Mouse (Mus musculus): ENCODE results near the gene Pik3r2.

Gene Pik3r2

DNA sequence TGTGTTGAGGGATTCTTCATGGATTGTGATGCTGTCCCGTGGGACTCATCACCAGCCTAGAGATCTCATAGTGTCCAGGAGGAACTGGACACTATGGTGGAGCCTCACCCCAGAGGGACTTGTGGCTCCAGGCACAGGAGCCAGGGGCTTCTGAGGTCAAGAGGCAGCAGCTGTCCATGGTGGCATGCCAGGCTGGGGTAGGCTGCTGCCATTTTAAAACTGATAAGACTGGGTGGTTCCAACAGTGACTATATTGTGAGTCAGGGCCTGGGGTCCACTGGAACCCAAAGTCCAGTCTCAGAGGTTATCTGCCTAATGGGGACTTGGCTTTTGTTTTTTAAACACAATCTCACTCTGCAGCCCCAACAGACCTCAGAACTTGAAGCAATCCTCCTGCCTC lies 25.3 kb upstream of the Pik3r2 start:
- no peak for DNase-seq (ENCODE audit: extremely low read depth, low read depth)

DNA sequence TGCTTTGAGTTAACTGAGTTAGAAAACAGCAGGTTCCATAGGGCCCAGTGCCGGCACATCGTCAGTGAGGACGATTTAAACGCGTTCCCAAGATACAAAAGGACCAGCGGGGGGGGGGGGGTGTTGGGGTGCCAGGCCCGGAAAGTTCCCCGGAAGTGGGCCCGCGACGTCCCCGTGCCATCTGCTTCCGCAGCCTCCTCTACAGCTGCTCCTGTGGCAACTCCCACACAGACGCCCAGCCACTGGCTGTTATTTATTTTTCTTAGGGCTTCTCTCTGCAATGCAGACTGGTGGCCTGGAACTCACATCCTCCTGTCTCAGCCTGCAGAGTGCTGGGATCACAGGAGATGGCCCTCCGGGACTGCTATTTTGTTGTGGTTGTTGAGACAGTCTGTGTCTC lies 24.6 kb upstream of the Pik3r2 start:
- no peak for DNase-seq (ENCODE audit: extremely low read depth, low read depth)

DNA sequence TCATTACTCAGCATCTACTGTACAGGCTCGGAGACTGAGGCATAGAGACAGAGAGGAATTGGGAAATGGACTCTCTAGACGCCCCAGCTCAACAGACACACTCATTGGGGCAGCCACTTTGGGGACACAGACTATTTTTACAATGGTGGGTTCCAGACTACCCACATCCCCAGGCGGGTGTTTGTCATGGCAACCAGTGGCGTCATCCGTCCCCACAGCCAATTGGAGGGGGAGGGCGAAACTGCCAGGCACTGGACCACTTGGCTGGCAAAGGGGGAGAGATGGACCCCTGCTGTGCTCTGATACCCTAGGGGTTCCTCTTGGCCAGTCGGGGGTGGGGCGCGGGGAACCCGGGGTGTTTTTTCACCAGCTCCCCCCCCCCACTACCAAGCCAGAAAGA lies 24.1 kb upstream of the Pik3r2 start:
- no peak for DNase-seq (ENCODE audit: extremely low read depth, low read depth)

DNA sequence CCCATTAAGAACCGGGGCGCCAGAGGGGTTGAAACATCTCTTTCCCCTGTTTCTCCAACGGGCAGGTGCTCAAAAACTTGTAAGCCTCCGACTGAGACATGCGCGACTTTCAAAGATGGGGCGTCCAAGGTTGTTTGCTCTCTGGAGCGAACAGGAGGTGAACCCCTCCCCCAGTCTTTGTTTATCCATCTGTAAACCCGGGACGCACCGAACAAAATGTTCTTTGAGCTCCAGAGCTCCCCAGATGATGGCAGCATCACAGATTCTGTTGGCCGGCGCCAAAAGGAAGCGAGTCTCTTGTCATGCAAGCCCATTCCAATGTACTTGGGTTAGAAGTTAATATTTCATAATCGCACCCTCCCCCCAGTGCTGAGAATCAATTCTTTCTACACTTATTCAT lies 21.8 kb upstream of the Pik3r2 start:
- DNase-seq (ENCODE audit: extremely low read depth, low read depth), result no peak

DNA sequence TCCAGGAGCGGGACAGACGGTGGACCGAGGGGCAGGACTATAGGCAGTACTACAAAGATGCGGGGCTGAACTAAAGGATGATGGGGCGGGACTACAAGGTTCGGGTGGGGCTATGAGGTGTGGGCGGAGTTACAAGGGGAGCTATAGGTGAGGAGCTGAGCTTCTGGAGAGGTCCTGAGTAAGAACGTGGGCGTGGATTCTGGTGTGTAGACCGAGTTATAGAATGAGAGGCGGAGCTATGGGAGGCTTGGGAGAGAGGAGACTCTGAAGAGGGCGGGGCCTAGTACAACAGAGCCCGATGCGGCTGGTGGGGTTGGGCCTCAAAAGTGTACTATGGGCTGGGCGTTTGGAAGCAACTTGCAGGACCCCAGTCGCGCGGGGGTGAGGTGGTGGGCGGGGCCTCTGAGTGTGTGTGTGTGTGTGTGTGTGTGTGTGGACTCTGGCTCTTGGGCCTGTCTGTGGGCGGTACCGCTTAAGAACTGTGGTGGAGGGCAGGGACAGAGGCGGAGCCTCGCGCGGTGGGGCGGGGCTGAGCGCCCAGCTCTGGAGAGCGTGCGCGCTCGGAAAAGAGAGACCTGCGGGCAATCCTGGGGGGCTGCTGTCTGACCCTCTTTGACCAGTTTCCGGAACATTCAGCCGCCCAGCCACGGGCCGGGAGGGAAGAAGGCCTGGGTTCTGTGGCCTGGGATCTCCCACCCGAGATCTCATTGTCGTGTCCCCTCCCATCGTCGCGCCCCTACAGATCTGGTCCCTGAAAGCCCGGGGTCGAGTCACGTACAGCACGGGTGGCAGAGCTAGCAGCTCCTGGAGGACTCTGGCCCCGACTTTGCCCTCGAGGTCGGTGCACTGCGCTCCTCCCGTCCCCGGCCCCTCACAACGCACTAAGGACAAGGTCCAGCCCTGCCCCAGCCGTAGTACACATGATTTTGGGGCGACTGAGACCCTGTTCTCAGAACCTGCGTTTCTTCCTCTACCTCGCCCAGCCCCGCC lies 20.9 kb upstream of the Pik3r2 start:
- peak; percentile 94 for DNase-seq (ENCODE audit: extremely low read depth, low read depth)

DNA sequence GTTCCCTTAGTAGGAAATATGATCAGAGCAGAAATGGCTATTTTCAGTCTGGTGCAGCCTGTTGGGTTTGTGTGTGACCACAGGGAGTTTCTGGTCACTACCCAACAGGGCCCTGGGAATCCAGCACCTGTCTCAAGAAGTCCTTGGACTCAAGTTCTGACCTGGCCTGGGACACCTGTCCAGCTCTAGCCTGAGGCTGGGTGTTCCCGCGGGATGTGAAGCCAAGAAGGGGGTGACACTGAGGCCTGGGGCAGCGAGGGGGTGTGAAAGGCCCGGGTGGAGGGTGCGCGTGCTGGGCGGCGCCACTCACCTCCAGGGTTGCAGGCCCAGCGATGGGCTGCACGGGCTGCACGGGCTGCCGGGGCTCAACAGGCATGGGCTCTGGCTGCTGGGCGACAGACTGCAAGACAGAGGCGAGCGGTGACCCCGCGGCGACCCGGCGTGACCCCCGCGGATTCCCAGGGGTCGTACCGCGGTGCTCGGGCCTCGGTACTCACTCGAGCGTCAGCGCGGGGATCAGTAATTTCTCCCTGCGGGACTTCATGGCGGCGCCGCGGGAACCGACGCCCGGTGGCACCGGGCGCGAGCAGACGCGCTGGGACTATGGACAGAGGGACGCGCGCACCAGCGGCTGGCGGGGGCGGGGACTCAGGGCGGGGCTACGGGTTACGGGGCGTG lies 20.0 kb upstream of the Pik3r2 start:
- DNase-seq (ENCODE audit: extremely low read depth, low read depth), result no peak

DNA sequence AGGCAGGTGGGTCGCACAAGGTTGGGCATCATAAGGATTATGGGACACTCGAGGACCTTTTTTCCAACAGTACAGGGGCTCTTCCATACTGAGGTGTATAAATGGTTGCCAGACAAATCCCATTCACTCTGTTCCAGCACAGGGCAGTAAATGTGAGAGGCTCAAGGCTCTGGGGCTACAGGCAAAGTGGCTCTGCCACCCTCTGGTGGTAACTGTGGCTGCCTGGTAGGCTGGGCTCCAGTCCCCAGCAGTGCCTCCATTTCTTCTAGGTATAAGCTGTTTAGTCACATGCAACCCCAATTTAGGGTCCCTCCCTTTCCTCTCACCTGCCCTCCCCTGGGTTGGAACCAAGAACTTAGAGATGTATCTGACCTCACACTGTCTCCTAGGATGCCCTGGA lies 18.9 kb upstream of the Pik3r2 start:
- DNase-seq (ENCODE audit: extremely low read depth, low read depth), result no peak

DNA sequence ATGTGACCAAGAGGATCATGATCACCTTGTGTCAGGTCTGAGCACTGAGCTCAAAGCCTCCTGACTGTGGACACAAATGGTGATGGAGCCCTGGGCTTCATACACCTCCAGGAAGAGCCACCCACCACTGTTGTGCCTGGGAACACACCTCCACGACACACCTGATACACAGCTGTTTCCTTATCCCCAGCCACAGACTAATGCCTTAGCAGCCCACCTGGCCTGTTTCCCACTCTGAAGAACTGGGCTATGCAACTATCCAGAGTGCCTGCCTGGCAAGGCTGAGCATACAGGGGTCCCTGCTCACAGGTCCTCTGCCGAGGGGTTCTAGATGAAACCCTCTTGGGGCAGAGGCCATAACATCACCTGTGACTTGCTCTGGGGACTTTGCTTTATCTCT lies 17.7 kb upstream of the Pik3r2 start:
- DNase-seq (ENCODE audit: extremely low read depth, low read depth), result no peak

DNA sequence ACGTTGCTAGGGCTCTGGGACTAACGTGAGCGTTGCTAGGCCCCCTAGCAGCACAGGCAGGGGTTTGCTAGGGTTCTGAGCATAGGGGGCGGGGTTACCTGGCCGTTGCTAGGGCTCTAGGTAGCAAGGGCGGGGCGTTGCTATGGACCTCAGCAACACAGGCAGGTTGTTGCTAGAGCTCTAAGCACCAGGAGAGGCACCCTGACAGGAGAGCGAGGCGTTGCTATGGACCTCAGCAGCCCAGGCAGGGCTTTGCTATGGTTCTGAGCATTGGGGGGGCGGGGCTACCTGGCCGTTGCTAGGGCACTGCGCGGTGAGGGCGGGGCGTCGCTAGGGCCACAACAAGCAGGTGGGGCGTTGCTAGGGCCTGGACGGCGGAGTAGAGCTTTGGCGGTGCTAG lies 16.2 kb upstream of the Pik3r2 start:
- no peak for DNase-seq (ENCODE audit: extremely low read depth, low read depth)

DNA sequence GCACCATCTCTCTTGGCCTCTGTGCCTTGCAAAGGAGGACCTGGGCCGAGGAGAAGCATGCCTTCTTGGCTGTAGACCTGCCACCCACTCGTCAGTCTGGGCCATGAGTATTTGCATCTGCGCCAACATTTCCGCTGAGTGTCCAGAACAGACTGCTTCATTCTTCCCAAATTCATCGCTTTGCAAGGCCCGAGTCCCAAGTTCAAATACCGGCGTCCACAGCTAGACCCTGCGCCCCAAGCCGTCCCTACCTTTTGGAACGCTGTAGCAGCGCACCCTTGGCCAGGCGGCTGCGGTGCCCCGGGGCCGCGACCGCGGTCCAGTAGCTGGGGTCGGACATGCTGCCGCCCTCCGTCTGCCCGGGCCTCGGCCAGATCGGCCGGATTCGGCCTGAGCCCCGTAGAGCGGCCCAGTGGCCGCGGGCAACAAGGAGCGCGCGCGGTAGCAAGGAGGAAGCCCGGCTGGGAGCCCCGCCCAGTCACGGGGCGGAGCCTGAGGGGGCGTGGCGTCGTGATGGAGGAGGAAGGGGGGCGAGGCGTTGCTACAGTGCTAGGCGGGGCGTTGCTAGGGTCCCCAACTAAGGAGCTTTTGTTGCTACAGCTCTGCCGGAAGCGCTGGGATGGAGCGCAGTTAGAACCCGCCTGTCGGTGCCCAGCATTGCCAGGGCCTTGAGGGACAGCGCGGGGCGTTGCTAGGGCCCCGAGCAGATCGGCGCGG lies 15.6 kb upstream of the Pik3r2 start:
- peak; percentile 87 for DNase-seq (ENCODE audit: extremely low read depth, low read depth)

DNA sequence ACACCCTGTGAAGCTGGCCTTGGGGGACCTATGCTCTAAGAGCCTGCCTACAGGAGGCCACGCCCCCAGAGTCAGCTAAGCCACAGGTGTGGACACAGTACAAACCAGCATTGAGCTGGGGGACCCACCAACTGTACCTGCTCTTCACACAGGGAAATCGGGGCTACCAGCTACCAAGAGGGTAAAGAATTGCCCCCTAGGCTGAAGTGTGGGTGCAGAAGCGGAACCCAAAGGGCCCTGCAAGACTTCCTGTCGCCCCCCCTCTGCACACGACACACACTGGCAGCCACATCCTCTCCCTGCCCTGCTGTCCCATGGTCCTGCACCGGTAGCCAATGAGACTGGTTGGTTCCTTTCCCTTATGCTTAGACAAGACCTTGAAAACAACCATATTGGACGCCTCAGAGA lies 14.8 kb upstream of the Pik3r2 start:
- DNase-seq (ENCODE audit: extremely low read depth, low read depth), result peak; percentile 80

DNA sequence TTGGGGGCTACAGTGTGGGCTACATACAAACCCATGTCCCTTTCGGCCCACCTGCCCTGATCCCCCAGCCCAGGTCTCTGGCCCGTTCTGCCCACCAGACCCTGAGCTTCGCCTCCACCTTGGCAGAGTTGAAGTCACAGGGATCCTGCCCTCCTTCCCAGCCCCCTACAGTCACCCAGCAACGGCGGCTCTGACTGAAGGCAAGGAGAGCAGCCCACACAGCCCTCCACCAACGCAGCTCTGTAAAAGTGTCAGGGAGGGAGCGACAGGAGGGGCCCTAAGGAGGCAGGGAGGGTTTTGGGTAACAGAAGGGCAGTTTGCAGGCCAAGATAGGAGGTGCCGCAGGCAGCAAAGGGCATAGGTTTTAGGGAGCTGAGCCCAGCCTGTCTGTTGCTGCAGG lies 14.3 kb upstream of the Pik3r2 start:
- DNase-seq (ENCODE audit: extremely low read depth, low read depth), result no peak

DNA sequence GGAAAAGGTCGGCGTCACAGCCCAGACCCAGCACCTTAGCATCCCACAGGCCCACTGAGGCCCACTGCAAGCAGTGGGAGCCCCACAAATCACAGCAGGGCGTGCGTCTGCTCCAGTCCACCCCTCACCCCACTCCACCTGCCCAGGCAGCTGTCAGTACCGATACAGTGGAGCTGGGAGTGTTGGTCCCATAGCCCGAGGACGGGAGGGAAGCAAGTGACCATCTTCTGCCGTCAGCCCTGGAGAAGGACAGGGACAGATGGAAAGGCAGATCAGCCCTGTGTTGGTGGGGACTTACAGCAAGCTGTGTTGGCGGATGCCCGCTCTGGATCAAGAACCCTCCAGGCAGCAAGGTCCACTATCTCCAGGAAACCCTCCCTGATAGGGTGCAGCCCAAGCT lies 12.5 kb upstream of the Pik3r2 start:
- no peak for DNase-seq (ENCODE audit: extremely low read depth, low read depth)

DNA sequence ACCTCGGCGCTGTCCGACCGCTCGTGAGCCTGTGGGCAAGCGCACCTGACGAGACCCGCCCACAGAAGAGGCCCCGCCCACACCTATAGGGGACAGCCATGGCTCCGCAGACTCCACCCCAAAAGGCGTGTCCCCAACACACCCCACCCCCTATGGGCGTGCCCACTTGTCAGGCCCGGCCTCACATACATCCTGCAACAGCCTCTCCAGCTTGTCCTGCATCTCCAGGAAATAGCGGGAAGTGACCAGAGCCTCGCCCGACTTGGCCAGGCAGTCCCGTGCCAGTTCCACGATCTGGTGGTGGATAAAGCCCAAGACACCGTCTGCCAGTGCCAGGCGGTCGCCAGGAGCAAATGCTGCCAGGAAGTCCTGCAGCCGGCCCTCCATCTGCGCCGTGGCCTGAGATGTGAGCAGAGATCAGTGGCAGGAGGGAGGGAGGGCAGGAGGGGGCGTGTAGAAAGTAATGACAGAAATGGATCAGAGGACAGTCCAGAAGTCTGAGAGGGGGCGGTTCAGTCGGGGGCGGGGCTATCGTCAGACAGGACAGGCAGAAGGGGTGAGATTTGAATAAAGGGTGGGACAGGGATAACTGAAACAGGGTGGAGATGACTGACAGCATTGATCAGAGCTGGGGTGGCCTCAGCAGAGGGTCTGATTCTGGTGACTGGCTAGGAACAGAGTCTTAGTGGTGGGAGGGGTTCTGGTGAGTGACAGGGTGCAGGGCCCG lies 11.6 kb upstream of the Pik3r2 start:
- DNase-seq (ENCODE audit: extremely low read depth, low read depth), result no peak

DNA sequence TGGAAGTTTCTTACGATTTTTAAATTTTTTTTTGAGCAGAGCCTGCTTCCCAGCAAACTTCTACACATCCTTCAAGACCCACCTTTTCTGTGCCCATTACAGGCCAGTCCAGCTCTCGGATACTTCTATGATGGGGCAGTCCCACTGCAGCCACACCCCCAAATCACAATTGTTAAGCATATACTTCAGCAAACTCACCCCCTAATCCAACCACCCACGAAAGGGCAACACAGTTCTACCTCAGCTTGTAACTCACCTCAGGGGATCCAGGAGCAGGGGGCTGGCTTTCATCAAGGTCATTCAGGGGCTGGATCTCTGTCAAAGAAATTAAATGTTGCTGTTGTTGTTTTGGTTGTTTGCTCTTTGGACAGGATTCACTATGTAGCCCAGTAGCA lies 10.5 kb upstream of the Pik3r2 start:
- DNase-seq (ENCODE audit: extremely low read depth, low read depth), result no peak

DNA sequence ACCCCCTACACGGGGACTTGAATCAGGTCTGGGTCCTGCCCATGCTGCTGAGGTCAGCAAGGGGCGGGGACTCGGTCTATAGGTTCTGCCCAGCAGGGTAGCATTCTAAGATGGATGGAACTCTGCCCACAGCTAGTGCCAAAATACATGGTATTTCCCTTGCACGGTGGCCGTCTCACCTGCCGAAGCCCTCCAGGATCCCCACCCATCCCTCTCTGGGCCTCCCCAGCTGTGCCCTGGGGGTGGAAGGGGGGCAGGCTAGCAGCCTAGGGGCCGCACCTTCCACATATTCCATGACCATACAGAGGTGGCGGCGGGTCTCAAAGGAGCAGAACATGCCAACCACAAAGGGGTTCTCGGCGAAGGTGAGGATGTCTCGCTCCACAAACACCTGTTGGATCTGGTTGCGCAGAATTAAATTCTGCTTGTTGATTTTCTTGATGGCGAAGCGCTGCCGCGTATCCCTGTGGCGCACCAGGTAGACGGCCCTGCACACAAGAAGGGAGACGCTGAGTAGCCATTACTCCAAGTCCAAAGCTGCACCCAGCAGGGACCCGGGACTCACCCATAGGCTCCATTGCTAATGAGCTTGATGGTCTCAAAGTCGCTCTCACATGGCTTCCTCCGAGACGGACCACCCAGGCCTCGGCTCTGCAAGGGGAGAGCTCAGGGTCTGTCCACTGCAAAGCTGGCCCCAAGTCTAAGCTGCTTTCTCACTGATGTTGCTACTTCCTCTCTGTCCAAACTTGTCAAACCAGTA lies 10.0 kb upstream of the Pik3r2 start:
- DNase-seq (ENCODE audit: extremely low read depth, low read depth), result no peak

DNA sequence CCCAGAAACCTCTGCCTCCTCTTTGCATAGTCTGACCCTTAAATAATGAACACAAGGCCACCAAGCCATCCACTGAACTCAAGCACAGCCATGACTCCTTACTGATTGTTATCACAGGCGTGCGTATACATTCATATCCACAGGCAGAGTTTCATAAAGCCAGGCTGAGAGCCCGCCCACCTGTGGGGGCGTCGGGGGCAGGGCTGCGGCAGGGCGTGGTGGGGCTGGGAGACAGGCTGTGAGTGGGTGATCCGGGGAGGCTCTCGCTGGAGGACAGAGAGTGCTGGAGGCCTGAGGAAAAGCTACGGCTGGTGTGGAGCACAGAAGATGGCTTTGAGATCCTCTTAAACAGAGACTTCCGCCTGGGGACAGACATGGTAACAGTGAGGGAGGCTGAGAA lies 3.6 kb upstream of the Pik3r2 start:
- DNase-seq (ENCODE audit: extremely low read depth, low read depth), result no peak

DNA sequence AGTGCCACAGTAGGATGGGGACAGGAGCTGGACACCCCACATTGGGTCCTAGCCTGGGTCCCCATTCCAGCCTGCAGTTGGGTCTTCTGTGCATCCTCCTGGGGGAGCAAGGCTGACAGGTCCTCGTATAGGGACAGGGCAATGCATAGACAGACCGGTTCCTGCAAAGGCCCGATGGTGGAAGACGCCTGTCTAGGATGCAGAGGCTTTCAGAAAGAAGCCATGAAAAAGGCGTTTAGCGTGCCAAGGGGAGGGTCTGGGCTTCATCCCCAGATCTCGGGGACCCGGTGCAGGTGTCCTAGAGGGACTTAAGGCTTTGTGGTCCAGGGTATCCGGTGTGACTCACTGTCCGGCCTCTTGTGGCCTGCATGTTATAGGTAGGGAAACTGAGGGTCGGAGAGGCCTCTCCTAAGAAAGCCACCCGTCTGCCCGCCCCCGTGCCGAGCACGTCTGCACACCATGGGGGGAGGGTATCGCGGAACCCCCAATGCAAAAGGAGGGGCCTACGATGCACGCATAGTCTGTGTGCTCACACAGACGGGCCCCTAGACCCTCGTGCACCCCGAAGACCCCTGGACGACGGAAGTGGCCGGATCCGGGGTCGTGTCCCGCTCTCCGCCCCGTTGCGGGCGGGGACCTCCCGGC lies 540 bp downstream of the Pik3r2 start:
- DNase-seq (ENCODE audit: extremely low read depth, low read depth), result no peak

DNA sequence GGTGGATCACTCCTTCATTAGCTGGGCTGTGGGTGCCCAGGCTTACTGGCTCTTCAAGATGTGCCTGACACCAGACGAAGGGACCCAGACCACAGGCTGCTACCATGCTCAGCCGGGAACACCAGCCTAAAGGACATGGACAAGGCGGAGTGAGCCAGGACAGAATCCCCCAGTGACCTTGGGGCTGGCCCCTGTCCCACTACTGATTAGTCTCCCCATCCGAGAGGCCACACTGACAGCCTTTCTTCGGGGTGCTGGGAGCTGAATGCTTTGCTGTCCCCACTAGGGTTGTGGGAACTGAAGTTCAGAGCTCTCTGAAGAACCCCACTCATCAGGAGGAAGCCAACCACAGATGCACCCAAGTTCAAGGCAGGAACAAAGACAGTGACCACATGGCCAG lies 1.3 kb downstream of the Pik3r2 start:
- no peak for DNase-seq (ENCODE audit: extremely low read depth, low read depth)

DNA sequence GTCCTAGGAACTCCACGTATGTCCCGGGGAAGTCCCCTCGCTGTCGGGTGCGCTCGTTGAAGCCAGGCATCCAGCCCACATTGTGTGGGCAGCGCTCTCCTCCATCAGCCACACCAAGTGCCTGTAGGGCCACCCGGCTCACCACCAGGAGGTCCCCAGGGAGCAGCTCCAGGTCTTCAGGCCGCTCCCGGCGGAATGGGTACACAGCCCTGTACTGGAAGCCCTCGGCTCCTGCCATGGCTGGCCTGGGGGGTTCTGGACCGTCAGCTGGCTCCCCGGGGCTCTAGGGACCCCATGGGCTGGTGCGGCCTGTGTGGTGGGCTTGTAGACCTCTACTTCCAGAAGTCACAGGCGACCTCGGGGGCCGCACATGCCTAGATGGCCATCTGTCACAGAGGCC lies 1.8 kb downstream of the Pik3r2 start:
- no peak for DNase-seq (ENCODE audit: extremely low read depth, low read depth)

Measured in MEL-GATA-1-ER (cell line).